Mouse (Mus musculus) liver, embryonic 16.5 days (tissue): ENCODE measurements around the gene Brat1. TPM values are rescaled to one million over a fixed set of nuclear protein-coding genes. Genes with fewer than 3 reads are reported as not detected.

ENCODE experiments used
- ATAC-seq: fragments of 200-750 bp; cut with Nextera tagmentation; 2 replicates; pipeline ENCODE4 v1.8.0; 2017; ENCODE audit warnings: low read depth, mild to moderate bottlenecking, moderate number of reproducible peaks, moderate library complexity
- H3K27ac ChIP-seq: fragments of 300-500 bp; sonication (generic); 2 replicates; pipeline ENCODE4 v1.5.1; 2014; ENCODE audit warnings: mild to moderate bottlenecking, low read length
- H3K27me3 ChIP-seq: fragments of 300-500 bp; sonication (generic); 2 replicates; pipeline ENCODE4 v1.6.1; 2014; ENCODE audit warnings: low read depth, low read length, mixed read lengths; ENCODE audit not compliant: control insufficient read depth, insufficient read depth
- H3K36me3 ChIP-seq: fragments of 300-500 bp; sonication (generic); 2 replicates; pipeline ENCODE4 v1.6.1; 2014; ENCODE audit warnings: mild to moderate bottlenecking; ENCODE audit not compliant: control insufficient read depth, insufficient read depth
- H3K4me1 ChIP-seq: fragments of 300-500 bp; sonication (generic); 2 replicates; pipeline ENCODE4 v1.6.1; 2014; ENCODE audit warnings: low read depth, low read length, mixed read lengths; ENCODE audit not compliant: control insufficient read depth
- H3K4me2 ChIP-seq: fragments of 300-500 bp; sonication (generic); 2 replicates; pipeline ENCODE4 v1.6.1; 2014; ENCODE audit warnings: low read depth, low read length, mixed read lengths
- H3K4me3 ChIP-seq: fragments of 300-500 bp; sonication (generic); 2 replicates; pipeline ENCODE4 v1.5.1; 2014; ENCODE audit warnings: low read depth, mild to moderate bottlenecking, low read length
- H3K9ac ChIP-seq: fragments of 300-500 bp; sonication (generic); 2 replicates; pipeline ENCODE4 v1.6.1; 2014; ENCODE audit warnings: low read depth, low read length
- H3K9me3 ChIP-seq: fragments of 300-500 bp; sonication (generic); replicated peaks from 2 replicates; pipeline ENCODE4 v1.6.1; 2016; ENCODE audit warnings: low read length; ENCODE audit not compliant: control insufficient read depth
- WGBS: fragments of 180-500 bp; shearing (Covaris S2); extraction: QIAGEN DNeasy Blood & Tissue Kit; methylation state at CpG from one replicate; pipeline ENCODE4 v1.1.7; 2014; ENCODE audit not compliant: insufficient replicate concordance; 5-methylcytosine and 5-hydroxymethylcytosine counted together
- polyA plus RNA-seq: library from polyadenylated mRNA; unstranded; fragments of >200 nt; fragmentation: Nextera tagmentation; extraction: Ambion mirVana; gene quantifications from 2 replicates; pipeline ENCODE4 v1.2.1, GENCODE M21; 2015

Brat1 gene
- polyA plus RNA-seq, 1 experiment from 2014 or later, result 7.8 TPM

DNA sequence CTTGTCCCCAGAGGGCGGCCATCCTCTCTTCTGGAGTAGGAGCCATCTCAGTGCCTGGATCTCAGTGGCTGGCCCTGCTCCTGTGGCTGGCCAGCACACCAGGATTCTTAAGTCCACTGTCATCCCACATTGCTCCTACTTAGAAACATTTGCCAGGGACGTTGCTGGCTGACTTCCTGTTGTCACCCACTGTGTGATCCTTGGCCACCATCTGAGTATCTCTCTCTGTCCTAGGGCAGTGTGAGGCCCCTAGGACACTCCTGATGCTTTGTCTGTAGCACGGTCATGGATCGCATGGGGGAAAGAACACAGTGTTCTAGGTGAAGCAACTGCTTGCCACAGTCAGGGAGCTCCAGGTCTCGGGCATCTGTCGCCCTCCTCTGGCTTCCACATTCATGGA lies 5.5 kb downstream of the Brat1 start:
- H3K4me1 ChIP-seq, result peaks cover 11% of the 10 kb centered on the region
- no peak overlapping the region for H3K4me2 ChIP-seq
- H3K4me3 ChIP-seq, result no peak overlapping the region
- 79% methylated on average over 6 of the region's 6 CpGs for WGBS
- H3K27ac ChIP-seq, result no peak overlapping the region
- no peaks in the 10 kb centered on the region for H3K27me3 ChIP-seq
- ATAC-seq, result no peak
- H3K9ac ChIP-seq, result no peak overlapping the region
- no peaks in the 10 kb centered on the region for H3K9me3 ChIP-seq
- peaks cover 16% of the 10 kb centered on the region for H3K36me3 ChIP-seq

DNA sequence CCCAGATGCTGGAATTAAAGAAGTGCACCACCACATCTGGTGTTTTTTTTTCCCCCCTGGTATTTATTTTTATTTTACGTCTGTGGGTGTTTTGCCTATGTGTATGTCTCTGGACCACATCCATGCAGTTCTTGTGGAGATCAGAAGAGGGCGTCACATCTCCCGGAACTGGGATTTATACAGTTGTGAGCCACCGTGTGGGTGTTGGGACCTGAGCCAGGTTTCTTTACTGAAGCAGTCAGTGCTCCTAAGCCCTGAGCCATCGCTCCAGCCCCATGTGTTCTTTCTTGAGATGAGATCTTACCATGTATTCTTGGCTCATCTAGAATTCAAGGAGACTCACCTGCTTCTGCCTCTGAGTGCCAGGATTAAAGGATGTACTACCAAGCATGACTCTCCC lies 6.2 kb downstream of the Brat1 start:
- ATAC-seq, result no peak
- no peaks in the 10 kb centered on the region for H3K27me3 ChIP-seq
- H3K36me3 ChIP-seq, result peaks cover 16% of the 10 kb centered on the region
- WGBS, result 76% methylated on average over 5 of the region's 5 CpGs
- H3K4me2 ChIP-seq, result no peak overlapping the region
- no peak overlapping the region for H3K27ac ChIP-seq
- no peak overlapping the region for H3K4me3 ChIP-seq
- H3K9ac ChIP-seq, result no peak overlapping the region
- no peaks in the 10 kb centered on the region for H3K9me3 ChIP-seq
- H3K4me1 ChIP-seq, result peaks cover 4% of the 10 kb centered on the region

GRCm38 (mm10) chr5:140720773-140721172 lies 16.0 kb downstream of the Brat1 start:
- WGBS, result 46% methylated on average over 7 of the region's 7 CpGs
- H3K4me3 ChIP-seq, result no peak overlapping the region
- peaks cover 11% of the 10 kb centered on the region for H3K36me3 ChIP-seq
- no peak for ATAC-seq
- H3K9ac ChIP-seq, result no peak overlapping the region
- H3K27ac ChIP-seq, result no peak overlapping the region
- H3K27me3 ChIP-seq, result no peaks in the 10 kb centered on the region
- H3K4me2 ChIP-seq, result no peak overlapping the region
- H3K4me1 ChIP-seq, result no peaks in the 10 kb centered on the region
- H3K9me3 ChIP-seq, result no peaks in the 10 kb centered on the region

DNA sequence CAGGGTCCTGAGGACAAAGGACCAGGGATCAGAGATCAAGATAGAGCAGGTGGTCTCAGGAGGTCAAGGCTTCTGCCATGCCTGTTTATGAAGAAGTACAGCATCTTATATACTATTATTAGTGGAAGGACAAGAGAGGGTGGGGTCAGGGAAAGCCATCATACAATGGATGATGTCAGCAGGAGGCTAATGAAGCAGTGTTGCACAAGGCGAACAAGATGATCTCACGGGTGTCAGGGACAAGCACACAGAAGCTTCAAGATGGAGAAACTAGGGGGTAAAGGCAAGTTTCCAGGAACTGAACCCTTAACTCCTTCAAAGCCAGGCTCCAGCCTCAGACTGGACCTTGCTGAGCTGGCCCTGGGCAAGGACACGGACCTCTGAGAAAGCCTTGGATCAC lies 17.3 kb downstream of the Brat1 start:
- no peaks in the 10 kb centered on the region for H3K9me3 ChIP-seq
- ATAC-seq, result no peak
- H3K27me3 ChIP-seq, result no peaks in the 10 kb centered on the region
- H3K9ac ChIP-seq, result no peak overlapping the region
- H3K36me3 ChIP-seq, result peaks cover 11% of the 10 kb centered on the region
- no peak overlapping the region for H3K4me2 ChIP-seq
- no peak overlapping the region for H3K27ac ChIP-seq
- no peaks in the 10 kb centered on the region for H3K4me1 ChIP-seq
- no peak overlapping the region for H3K4me3 ChIP-seq
- whole genome bisulfite sequencing, result 58% methylated on average over 3 of the region's 3 CpGs

- ATAC-seq, result no peak
- no peaks in the 10 kb centered on the region for H3K9me3 ChIP-seq
- no peak within 1 kb of the TSS for H3K27ac ChIP-seq
- no peak within 1 kb of the TSS for H3K9ac ChIP-seq
- H3K4me3 ChIP-seq, result no peak within 1 kb of the TSS
- H3K4me2 ChIP-seq, result no peak within 1 kb of the TSS
- H3K27me3 ChIP-seq, result no peaks in the 10 kb centered on the region
- WGBS, result 64% methylated on average over 13 of the region's 13 CpGs
- H3K4me1 ChIP-seq, result no peaks in the 10 kb centered on the region
- H3K36me3 ChIP-seq, result no peaks in the 10 kb centered on the region
Observed at GRCm38 (mm10) chr5:140723822-140724221, 19.0 kb downstream of the Brat1 start, which contains the start of gene Amz1. Amz1 (plus strand) TSS chr5:140724127.

DNA sequence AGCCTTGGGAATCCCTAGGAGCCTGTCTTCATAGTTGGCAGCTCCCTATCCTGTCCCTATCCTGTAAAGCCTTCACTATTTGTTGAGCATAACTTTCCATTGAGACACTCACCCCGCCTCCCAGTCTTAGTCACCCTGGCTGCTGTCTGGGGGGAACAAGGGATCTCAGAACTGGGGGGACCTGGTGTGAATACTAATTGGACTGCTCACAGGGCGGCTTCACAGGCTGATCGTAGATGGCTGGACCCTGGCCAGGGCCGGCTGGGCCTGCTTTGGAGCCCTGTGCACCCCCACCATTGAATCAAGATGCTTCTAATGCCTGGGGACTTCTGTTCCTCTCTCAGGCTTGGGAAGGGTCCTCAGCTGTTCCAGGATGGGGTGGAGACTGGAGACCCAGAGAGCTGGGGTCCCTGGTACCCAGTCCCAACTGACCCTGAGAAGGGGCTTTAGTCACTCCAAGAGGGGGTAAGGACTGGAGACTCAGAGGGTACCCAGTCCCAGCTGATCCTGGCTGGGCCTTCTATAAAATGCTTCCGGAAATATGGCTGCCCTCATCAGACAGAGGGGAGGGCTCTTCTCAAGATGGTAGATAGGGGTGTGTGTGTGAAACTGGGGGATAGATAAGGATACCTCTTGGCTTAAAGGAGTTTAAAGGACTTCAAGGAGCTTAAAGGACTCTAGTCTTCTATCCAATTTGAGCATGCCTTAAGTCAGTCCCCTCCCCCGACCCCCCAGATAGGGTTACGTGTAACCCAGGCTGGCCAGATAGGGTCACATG lies 21.4 kb downstream of the Brat1 start:
- Histone ChIP-seq H3K36me3 (no peaks in the 10 kb centered on the region), H3K9me3 (no peaks in the 10 kb centered on the region), H3K27me3 (no peaks in the 10 kb centered on the region), H3K4me2 (no peak overlapping the region), H3K27ac (no peak overlapping the region), H3K4me3 (no peak overlapping the region), H3K4me1 (no peaks in the 10 kb centered on the region), H3K9ac (no peak overlapping the region)
- ATAC-seq, result no peak
- WGBS, result 66% methylated on average over 7 of the region's 7 CpGs

DNA sequence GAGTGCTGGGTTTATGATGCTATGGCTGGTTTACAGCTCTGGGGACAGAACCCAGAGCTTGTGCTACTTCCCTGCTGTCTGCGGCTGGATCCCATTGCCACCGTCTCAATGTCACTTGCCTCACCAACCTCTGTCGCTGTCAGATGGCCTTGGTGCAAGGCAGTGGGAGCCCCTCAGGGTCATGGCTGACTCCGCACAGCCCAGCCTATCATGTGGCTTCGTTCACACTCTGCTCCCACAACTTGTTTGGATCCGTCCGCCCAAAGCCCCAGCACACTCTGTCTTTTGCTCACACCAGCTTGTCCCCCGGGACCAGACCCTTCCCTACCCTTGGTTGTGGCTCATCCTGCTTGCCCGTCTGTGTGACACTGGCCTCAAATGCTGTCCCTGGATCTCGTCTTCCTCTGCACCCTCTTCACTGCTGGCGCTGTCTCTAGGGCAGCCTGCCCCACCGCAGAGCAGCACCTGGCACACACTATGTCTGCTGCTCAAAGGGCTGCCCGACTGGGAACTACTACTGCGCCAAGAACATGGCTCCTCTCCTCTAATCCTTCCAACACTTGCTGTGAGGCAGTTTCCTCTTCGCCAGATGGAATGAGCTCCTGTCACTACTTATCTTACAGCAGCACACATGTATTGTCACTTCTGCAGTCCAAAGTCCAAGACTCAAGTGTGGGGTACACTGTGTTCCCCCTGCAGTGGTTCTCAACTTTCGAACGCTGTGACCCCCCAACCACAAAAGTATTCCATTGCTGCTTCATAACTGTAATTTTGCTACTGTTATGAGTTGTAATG lies 22.3 kb downstream of the Brat1 start:
- Histone ChIP-seq H3K4me1 (no peaks in the 10 kb centered on the region), H3K27me3 (no peaks in the 10 kb centered on the region), H3K36me3 (no peaks in the 10 kb centered on the region), H3K4me3 (no peak overlapping the region), H3K9ac (no peak overlapping the region), H3K4me2 (no peak overlapping the region), H3K9me3 (no peaks in the 10 kb centered on the region), H3K27ac (no peak overlapping the region)
- no peak for ATAC-seq
- 57% methylated on average over 17 of the region's 17 CpGs for WGBS

GRCm38 (mm10) chr5:140731040-140731797 lies 26.4 kb downstream of the Brat1 start:
- Histone ChIP-seq H3K4me2 (no peak overlapping the region), H3K27me3 (peaks cover 16% of the 10 kb centered on the region), H3K4me3 (no peak overlapping the region), H3K4me1 (peaks cover 5% of the 10 kb centered on the region), H3K36me3 (no peaks in the 10 kb centered on the region), H3K9me3 (no peaks in the 10 kb centered on the region), H3K9ac (no peak overlapping the region), H3K27ac (no peak overlapping the region; the same call in 1 of the 2 replicates)
- ATAC-seq, result no peak
- WGBS, result 38% methylated on average over 11 of the region's 11 CpGs
